Mouse (Mus musculus): Measurements from ENCODE around the gene Tomm34.
A peak's percentile ranks its signal among the peaks of the same experiment; 100 is the strongest.

Tomm34 gene

GRCm38 (mm10) chr2:164070765-164071436 is at the start of gene Tomm34:
Gene Tomm34, minus strand, starts transcription at chr2:164071169.
- DNase-seq = peak; percentile 87

GRCm38 (mm10) chr2:164119503-164119902 is 48.5 kb upstream of the Tomm34 start:
- DNase-seq = no peak

GRCm38 (mm10) chr2:164115531-164115930 is 44.6 kb upstream of the Tomm34 start:
- no peak for DNase-seq

- no peak for DNase-seq
Observed at GRCm38 (mm10) chr2:164114051-164114450, 43.1 kb upstream of the Tomm34 start.

- no peak for DNase-seq
Observed at GRCm38 (mm10) chr2:164111546-164111945, 40.6 kb upstream of the Tomm34 start.

- no peak for DNase-seq
Observed at GRCm38 (mm10) chr2:164108501-164108900, 37.5 kb upstream of the Tomm34 start.

GRCm38 (mm10) chr2:164107125-164107874 is 36.3 kb upstream of the Tomm34 start:
- no peak for DNase-seq

- no peak for DNase-seq
Observed at GRCm38 (mm10) chr2:164106287-164107035, 35.5 kb upstream of the Tomm34 start.

- DNase-seq = peak; percentile 76
Observed at GRCm38 (mm10) chr2:164103501-164103900, 32.5 kb upstream of the Tomm34 start.

- no peak for DNase-seq
Observed at GRCm38 (mm10) chr2:164102366-164102765, 31.4 kb upstream of the Tomm34 start.

GRCm38 (mm10) chr2:164101936-164102335 is 31.0 kb upstream of the Tomm34 start:
- DNase-seq = no peak

- no peak for DNase-seq
Observed at GRCm38 (mm10) chr2:164098603-164099250, 27.8 kb upstream of the Tomm34 start.

- DNase-seq = no peak
Observed at GRCm38 (mm10) chr2:164094152-164094551, 23.2 kb upstream of the Tomm34 start.

GRCm38 (mm10) chr2:164089508-164089907 is 18.5 kb upstream of the Tomm34 start:
- no peak for DNase-seq

GRCm38 (mm10) chr2:164087416-164088017 is 16.5 kb upstream of the Tomm34 start:
- DNase-seq = no peak

- no peak for DNase-seq
Observed at GRCm38 (mm10) chr2:164084342-164084700, 13.4 kb upstream of the Tomm34 start.

GRCm38 (mm10) chr2:164083609-164084341 is 12.8 kb upstream of the Tomm34 start:
- DNase-seq = no peak

- no peak for DNase-seq
Observed at GRCm38 (mm10) chr2:164082175-164082574, 11.2 kb upstream of the Tomm34 start.

- no peak for DNase-seq
Observed at GRCm38 (mm10) chr2:164081577-164081976, 10.6 kb upstream of the Tomm34 start.

- DNase-seq = no peak
Observed at GRCm38 (mm10) chr2:164079488-164079887, 8.5 kb upstream of the Tomm34 start.

GRCm38 (mm10) chr2:164077875-164078274 is 6.9 kb upstream of the Tomm34 start:
- no peak for DNase-seq

GRCm38 (mm10) chr2:164076874-164077425 is 6.0 kb upstream of the Tomm34 start:
- DNase-seq = no peak
